In genomic region chr6:31250526-31250925, GRCm38 (mm10) we compare ENCODE assay signal across 26 mouse cellular contexts.
"Had no signal": no experiment of that assay in that cellular context is flagged by ENCODE, and none has a peak within 500 bp of the region (broad histone marks: within the 10 kb centered on the region; RNA-seq: fewer than 3 reads in every experiment).

No protein-coding gene starts in this region.

- H3K36me3 ChIP-seq: heart, embryonic 13.5 days; heart, embryonic 15.5 days; hindbrain, embryonic 12.5 days; intestine, embryonic 15.5 days; limb, embryonic 10.5 days; limb, embryonic 12.5 days; liver, embryonic 13.5 days had no signal

- H3K9ac ChIP-seq: heart, embryonic 13.5 days; heart, embryonic 15.5 days; hindbrain, embryonic 12.5 days; hindbrain, embryonic 14.5 days; intestine, embryonic 15.5 days; limb, embryonic 12.5 days; liver, embryonic 13.5 days had no signal

- H3K27ac ChIP-seq: heart, embryonic 13.5 days; heart, embryonic 15.5 days; hindbrain, embryonic 12.5 days; hindbrain, embryonic 14.5 days; intestine, embryonic 15.5 days; layer of hippocampus, adult 2 months; left cerebral cortex, adult 2 months; limb, embryonic 10.5 days; limb, embryonic 12.5 days; liver, embryonic 13.5 days had no signal

- ATAC-seq: hindbrain, embryonic 16.5 days; inflammation-experienced regulatory T-cells, adult 6 months; intestine, embryonic 15.5 days; intestine, postnatal 0 days had no signal

- H3K4me3 ChIP-seq: heart, embryonic 13.5 days; heart, embryonic 15.5 days; hindbrain, embryonic 12.5 days; intestine, embryonic 15.5 days; layer of hippocampus, adult 2 months; left cerebral cortex, adult 2 months; limb, embryonic 10.5 days; limb, embryonic 12.5 days; liver, embryonic 13.5 days had no signal

- H3K4me1 ChIP-seq: heart, embryonic 15.5 days; intestine, embryonic 15.5 days; liver, embryonic 13.5 days had no signal

- H3K9me3 ChIP-seq: heart, embryonic 15.5 days; hindbrain, embryonic 12.5 days; intestine, embryonic 15.5 days; limb, embryonic 10.5 days; limb, embryonic 12.5 days; liver, embryonic 13.5 days had no signal

- H3K4me2 ChIP-seq: heart, embryonic 11.5 days; heart, embryonic 13.5 days; heart, embryonic 15.5 days; hindbrain, embryonic 12.5 days; hindbrain, embryonic 14.5 days; intestine, embryonic 15.5 days; limb, embryonic 12.5 days; liver, embryonic 11.5 days; liver, embryonic 13.5 days had no signal

- DNase-seq: gastrocnemius, postnatal 14 days; gastrocnemius, postnatal 36 days; heart, adult 18-20 months; heart, postnatal 14 days; heart, postnatal 36 days; kidney, adult 18-20 months; kidney, adult 8-10 months; kidney, postnatal 10 days; kidney, postnatal 25 days; kidney, postnatal 4 days; liver; liver, embryonic 13.5 days had no signal

- H3K27me3 ChIP-seq: heart, embryonic 13.5 days; heart, embryonic 15.5 days; hindbrain, embryonic 12.5 days; intestine, embryonic 15.5 days; liver, embryonic 13.5 days had no signal
